Mouse (Mus musculus) hindbrain, embryonic 14.5 days (tissue): ENCODE results near the gene Gigyf1. TPM values are rescaled to one million over a fixed set of nuclear protein-coding genes. Genes with fewer than 3 reads are reported as not detected.
A peak's percentile ranks its signal among the peaks of the same experiment; 100 is the strongest.

Experiments
- ATAC-seq: fragments of 200-750 bp; cut with Nextera tagmentation; 2 replicates; pipeline ENCODE4 v1.8.0; 2017; ENCODE audit warnings: moderate number of reproducible peaks, mild to moderate bottlenecking, moderate TSS enrichment, moderate library complexity; ENCODE audit not compliant: low FRiP score
- DNase-seq: peaks from one replicate; pipeline ENCODE4 v3.0.0-alpha.2; 2015; ENCODE audit warnings: low spot score
- H3K27ac ChIP-seq: fragments of 300-500 bp; sonication (generic); 2 replicates; pipeline ENCODE4 v1.5.1; 2014; ENCODE audit warnings: mild to moderate bottlenecking, moderate library complexity
- H3K27me3 ChIP-seq: fragments of 300-500 bp; sonication (generic); 2 replicates; pipeline ENCODE4 v1.6.1; 2014; ENCODE audit warnings: mild to moderate bottlenecking, low read length, mixed read lengths; ENCODE audit not compliant: control insufficient read depth, insufficient read depth
- H3K36me3 ChIP-seq: fragments of 300-500 bp; sonication (generic); replicated peaks from 2 replicates; pipeline ENCODE4 v1.6.1; 2014; ENCODE audit not compliant: control insufficient read depth, insufficient read depth
- H3K4me1 ChIP-seq: fragments of 300-500 bp; sonication (generic); replicated peaks from 2 replicates; pipeline ENCODE4 v1.6.1; 2014; ENCODE audit warnings: antibody characterized with exemption, low read length, mixed read lengths; ENCODE audit not compliant: control insufficient read depth, insufficient read depth
- H3K4me2 ChIP-seq: fragments of 300-500 bp; sonication (generic); replicated peaks from 2 replicates; pipeline ENCODE4 v1.6.1; 2014; ENCODE audit warnings: mild to moderate bottlenecking, moderate library complexity
- H3K4me3 ChIP-seq: fragments of 300-500 bp; sonication (generic); replicated peaks from 2 replicates; pipeline ENCODE4 v1.5.1; 2014; ENCODE audit warnings: mild to moderate bottlenecking, low read length
- H3K9ac ChIP-seq: fragments of 300-500 bp; sonication (generic); 2 replicates; pipeline ENCODE4 v1.6.1; 2014
- H3K9me3 ChIP-seq: fragments of 300-500 bp; sonication (generic); 2 replicates; pipeline ENCODE4 v1.6.1; 2016; ENCODE audit warnings: low read length; ENCODE audit not compliant: control insufficient read depth
- WGBS: fragments of 180-500 bp; shearing (Covaris S2); extraction: QIAGEN DNeasy Blood & Tissue Kit; methylation state at CpG from one replicate; pipeline ENCODE4 v1.1.7; 2014; 5-methylcytosine and 5-hydroxymethylcytosine counted together
- polyA plus RNA-seq: library from polyadenylated mRNA; unstranded; fragments of >200 nt; fragmentation: Nextera tagmentation; extraction: Ambion mirVana; gene quantifications from 2 replicates; pipeline ENCODE4 v1.2.1, GENCODE M21; 2014

Gigyf1 gene
- polyA plus RNA-seq, 1 experiment from 2014 or later = 16.0 TPM

DNA sequence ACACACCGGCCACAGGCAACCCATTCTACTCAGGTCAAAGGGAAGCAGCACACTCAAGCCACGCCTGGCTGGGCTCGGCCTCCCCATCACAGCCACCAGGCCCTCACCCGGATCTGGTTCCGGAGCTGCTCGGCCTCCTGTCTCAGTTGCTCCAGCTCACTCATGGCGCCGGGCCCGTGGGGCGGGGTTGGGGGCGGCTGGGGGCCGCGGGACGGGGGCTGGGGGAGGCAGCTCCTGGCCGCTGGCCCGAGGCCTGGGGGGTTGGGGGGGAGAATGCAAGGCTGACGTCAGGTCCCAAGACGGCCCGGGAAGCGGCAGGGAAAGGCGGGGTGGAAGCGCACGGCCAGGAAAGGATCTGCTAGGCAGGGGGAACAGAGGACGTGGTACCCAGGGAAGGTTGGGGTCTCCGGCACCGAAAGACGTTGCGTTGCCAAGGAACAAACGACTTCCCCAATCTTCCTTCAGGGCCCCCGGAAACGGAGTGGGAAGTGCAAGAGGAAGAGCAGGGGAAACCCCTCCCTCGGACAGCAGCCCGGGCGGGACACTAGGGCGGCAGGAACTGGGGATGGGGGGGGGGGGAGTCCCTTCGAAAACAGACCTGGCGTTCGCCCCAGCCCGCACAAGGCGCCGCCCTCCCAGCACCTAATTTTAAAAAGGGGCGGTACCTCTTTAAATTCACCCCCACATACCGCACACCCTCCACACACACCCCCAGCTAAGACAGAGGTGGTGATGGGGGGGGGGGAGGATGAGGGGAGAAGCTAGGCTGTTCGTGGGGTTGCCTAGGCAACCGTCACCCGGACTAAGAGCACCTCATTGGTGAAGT, 12.5 kb downstream of the Gigyf1 start:
- Histone ChIP-seq H3K4me1 (peaks cover 9% of the 10 kb centered on the region; the same call in 1 of the 2 replicates), H3K4me3 (peak overlapping the region; percentile 61), H3K27me3 (no peaks in the 10 kb centered on the region), H3K9me3 (no peaks in the 10 kb centered on the region), H3K9ac (peak overlapping the region; percentile 87), H3K27ac (peak overlapping the region; percentile 96), H3K36me3 (peaks cover 45% of the 10 kb centered on the region), H3K4me2 (peak overlapping the region; percentile 88)
- peak; percentile 54 for DNase-seq
- peak; percentile 72 for ATAC-seq
- under 1% methylated on average over 42 of the region's 46 CpGs for WGBS

DNA sequence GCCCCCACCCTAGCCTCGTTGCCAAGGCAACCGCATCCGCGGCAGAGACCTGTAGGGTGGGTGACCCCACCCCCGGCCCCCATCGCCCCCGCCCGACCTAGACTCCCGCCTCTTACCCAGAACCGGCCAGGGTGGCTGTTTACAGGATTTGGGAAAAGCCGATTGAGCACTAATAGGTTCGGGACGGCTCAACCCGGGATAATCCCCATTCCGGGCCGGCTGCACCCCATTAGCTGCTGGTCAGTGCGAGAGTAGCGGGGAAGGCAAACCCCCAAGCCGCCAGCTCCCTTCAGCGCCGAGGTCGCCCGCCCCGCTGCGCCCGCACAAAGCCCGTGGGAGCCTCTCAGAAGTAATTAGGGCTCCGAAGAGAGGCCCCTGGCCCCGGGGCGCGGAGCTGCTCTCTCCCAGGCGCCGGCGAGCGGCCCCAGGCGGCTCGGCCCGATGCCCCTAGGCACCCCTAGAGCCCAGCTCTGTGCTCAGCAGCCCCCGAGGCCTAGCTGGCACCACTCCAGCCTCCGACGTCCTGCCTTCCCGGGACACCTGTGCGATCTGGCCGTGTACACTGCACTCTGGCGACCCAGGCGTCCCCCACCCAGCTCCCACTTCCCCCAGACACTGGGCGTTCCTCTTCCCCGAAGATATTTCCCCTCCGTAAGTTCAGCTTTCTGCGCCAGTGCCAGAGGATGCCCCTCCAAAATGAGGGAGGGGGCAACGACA, 13.2 kb downstream of the Gigyf1 start:
- Histone ChIP-seq H3K27me3 (no peaks in the 10 kb centered on the region), H3K4me1 (peaks cover 9% of the 10 kb centered on the region; the same call in 1 of the 2 replicates), H3K36me3 (peaks cover 37% of the 10 kb centered on the region), H3K4me2 (peak overlapping the region; percentile 88), H3K4me3 (peak overlapping the region; percentile 61), H3K9me3 (no peaks in the 10 kb centered on the region), H3K27ac (peak overlapping the region; percentile 96), H3K9ac (peak overlapping the region; percentile 87)
- WGBS = under 1% methylated on average over 49 of the region's 51 CpGs
- peak; percentile 80 for DNase-seq
- ATAC-seq = peak; percentile 8

DNA sequence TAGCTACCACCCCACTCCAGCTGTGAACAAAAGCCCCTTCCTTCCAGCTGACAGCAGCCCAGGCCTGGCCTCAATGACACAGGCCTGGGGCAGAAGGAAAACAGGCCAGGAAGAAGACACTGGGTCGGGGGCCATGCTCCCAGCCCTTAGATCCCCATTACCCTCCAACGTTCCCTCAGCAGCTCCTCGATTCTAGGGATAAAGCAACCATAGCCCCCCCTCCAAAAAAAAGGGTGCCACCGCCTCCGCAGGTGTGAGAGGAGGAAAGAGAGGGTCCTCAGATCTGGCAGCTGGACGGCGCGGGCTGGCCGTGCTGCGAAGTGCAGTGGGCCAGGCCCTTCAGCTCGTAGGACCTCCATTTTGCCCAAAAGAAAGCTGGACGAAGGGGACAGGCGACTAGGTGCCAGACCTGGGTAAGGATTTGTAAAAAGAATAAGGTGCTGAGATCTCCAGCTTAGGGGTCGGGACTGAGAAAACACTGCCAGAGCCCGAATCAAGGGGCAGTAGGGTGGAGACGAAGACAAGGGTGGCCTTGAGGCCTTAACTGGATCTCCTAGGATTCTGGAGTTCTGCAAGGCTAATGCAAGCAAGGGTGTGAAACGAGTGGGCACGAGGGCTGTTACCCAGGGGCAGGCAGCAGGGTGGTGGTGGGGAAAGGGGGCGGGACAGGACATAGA, 13.9 kb downstream of the Gigyf1 start:
- Histone ChIP-seq H3K27ac (peak overlapping the region; percentile 96), H3K9me3 (no peaks in the 10 kb centered on the region), H3K4me3 (peak overlapping the region; percentile 61), H3K4me2 (peak overlapping the region; percentile 88), H3K27me3 (no peaks in the 10 kb centered on the region), H3K4me1 (peaks cover 9% of the 10 kb centered on the region; the same call in 1 of the 2 replicates), H3K36me3 (peaks cover 31% of the 10 kb centered on the region), H3K9ac (peak overlapping the region; percentile 87)
- ATAC-seq (no peak), DNase-seq (no peak)
- under 1% methylated on average over 19 of the region's 19 CpGs for WGBS

DNA sequence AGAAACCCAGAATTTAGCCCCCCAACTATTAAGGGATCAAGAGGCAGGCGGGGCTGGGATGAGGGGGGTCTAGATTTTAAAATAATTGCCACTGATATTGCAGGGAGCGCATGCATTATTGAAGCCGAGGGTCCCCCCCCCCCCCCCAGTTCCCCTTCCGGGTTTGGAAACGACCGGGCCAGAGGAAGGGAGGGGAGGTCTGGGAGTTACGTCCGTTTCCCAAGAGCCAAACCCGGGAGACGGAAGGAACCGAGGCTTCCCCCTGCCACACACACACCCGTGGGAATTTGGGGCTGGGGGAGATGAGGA, 14.4 kb downstream of the Gigyf1 start:
- WGBS = 0% methylated on average over 10 of the region's 12 CpGs
- no peaks in the 10 kb centered on the region for H3K9me3 ChIP-seq
- H3K9ac ChIP-seq = peak overlapping the region; percentile 87
- H3K27me3 ChIP-seq = no peaks in the 10 kb centered on the region
- H3K4me3 ChIP-seq = peak overlapping the region; percentile 61
- H3K4me2 ChIP-seq = peak overlapping the region; percentile 88
- DNase-seq = no peak
- ATAC-seq = peak; percentile 9; the same call in 1 of the 2 replicates
- peaks cover 26% of the 10 kb centered on the region for H3K36me3 ChIP-seq
- H3K4me1 ChIP-seq = peaks cover 9% of the 10 kb centered on the region; the same call in 1 of the 2 replicates
- peak overlapping the region; percentile 96 for H3K27ac ChIP-seq

DNA sequence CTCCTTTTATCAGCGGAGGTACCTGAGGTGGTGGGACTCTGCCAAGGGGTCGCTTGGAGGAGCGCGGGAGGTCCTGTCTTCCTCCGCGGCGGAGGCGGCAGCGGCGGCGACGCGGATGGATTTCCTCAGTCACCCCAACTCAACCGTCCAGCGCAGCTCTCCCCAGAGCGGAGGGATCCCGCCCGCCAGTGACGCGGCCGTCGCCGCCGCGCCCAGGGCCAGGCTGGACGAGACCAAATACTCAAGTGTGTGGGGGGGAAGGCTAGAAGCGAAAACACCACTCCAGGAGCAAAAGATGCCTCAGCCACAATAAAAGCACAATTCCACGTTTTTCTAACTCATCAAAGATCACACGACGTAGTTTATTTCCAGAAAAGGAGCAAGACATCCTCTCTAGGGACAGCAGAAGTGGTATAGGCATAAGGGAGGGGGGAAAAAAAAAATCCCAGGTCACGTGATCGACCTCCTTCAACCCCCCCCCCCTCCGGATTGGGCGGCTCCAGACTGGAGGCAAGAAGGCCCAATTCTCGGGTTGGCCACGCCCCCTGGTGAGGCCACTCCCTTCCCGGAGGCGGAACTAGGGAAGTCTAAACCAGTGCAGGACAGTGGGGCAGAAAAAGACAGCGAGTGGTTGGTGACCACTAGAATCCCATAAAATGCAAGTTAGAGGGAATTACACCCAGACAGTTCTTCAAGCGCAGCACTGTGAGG, 14.9 kb downstream of the Gigyf1 start, which contains the start of the genes Epo and Gnb2:
Epo (minus strand) TSS at position 126 of the 711 bp plus-strand sequence.
Gnb2 (minus strand) TSS at position 394 of the 711 bp plus-strand sequence.
- Histone ChIP-seq H3K4me2 (peak within 1 kb of the TSS; percentile 88), H3K9me3 (no peaks in the 10 kb centered on the region), H3K9ac (peak within 1 kb of the TSS; percentile 87), H3K4me3 (peak within 1 kb of the TSS; percentile 61), H3K27me3 (no peaks in the 10 kb centered on the region), H3K36me3 (peaks cover 21% of the 10 kb centered on the region), H3K27ac (peak within 1 kb of the TSS; percentile 96), H3K4me1 (peaks cover 9% of the 10 kb centered on the region; the same call in 1 of the 2 replicates)
- DNase-seq (peak; percentile 97), ATAC-seq (peak; percentile 72)
- under 1% methylated on average over 39 of the region's 40 CpGs for WGBS

DNA sequence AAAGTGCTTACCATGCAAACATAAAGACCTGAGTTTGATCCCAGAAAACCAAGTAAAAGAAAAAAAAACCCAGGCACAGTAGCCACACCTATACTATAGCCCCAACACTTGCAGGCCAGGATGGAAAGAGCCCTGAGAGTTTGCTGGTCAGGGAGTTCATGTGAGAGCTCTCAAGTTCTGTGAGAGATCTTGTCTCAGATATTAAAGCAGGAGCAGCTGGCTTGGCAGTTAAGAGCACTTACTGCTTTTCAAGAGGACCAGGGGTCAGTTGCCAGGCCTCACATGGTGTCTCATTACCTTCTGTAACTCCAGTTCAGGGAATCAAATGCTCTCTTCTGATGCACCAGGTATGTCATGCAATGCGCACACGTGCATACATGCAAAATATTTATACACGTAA, 16.4 kb downstream of the Gigyf1 start:
- ATAC-seq = no peak
- H3K36me3 ChIP-seq = peaks cover 6% of the 10 kb centered on the region
- 94% methylated on average over 3 of the region's 3 CpGs for WGBS

DNA sequence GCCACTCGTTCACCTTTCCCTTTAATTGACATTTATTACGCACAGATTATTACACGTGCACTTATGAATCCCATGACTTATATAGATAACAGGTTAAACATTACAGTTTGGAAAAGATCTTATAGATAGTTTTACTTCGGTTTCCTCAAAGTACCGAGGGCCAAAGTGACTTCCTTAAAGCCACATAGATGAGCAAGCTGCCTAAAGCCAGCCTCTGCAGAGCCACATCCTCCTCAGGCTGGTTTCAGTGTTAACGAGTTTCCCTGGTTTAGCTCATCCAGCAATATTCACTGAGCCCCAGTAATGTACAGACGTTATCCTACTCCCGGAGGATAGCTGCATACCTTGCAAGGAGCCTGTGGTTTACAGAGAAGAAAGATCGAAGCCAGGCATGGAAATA, 17.0 kb downstream of the Gigyf1 start:
- 85% methylated on average over 9 of the region's 9 CpGs for WGBS
- Histone ChIP-seq H3K9me3 (no peaks in the 10 kb centered on the region), H3K36me3 (0 out of 2 replicates have a peak, but pooled peaks cover under 1% of the 10 kb centered on the region), H3K9ac (no peak overlapping the region), H3K27ac (no peak overlapping the region), H3K27me3 (no peaks in the 10 kb centered on the region), H3K4me1 (peaks cover under 1% of the 10 kb centered on the region; the same call in 1 of the 2 replicates), H3K4me3 (no peak overlapping the region), H3K4me2 (no peak overlapping the region)
- ATAC-seq (no peak), DNase-seq (no peak)

More for the DNA sequence above, 16.4 kb downstream of the Gigyf1 start:
- Histone ChIP-seq H3K27ac (no peak overlapping the region), H3K4me3 (no peak overlapping the region), H3K4me1 (peaks cover 6% of the 10 kb centered on the region; the same call in 1 of the 2 replicates), H3K9ac (no peak overlapping the region), H3K4me2 (no peak overlapping the region), H3K27me3 (no peaks in the 10 kb centered on the region), H3K9me3 (no peaks in the 10 kb centered on the region)
- no peak for DNase-seq

DNA sequence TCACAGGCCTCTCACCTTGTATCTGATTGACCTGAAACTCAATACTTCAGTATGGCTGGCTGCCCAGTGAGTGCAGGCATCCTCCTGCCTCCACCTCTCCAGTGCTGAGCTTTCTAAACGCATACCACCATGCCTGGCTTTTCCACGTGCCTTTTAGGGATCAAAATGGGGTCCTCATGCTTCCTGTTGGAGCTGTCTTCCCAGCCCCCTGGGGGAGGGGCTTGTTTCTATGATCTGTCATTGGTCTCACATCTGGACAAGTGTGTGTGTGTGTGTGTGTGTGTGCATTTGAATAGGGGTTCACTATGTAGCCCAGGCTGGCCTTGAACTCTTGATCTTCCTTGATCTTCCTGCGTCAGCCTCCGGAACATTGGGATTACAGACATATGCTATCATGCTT, 19.1 kb downstream of the Gigyf1 start:
- 69% methylated on average over 4 of the region's 4 CpGs for WGBS
- DNase-seq = no peak
- Histone ChIP-seq H3K27ac (no peak overlapping the region), H3K4me1 (no peaks in the 10 kb centered on the region), H3K36me3 (no peaks in the 10 kb centered on the region), H3K4me3 (no peak overlapping the region), H3K9ac (no peak overlapping the region), H3K27me3 (no peaks in the 10 kb centered on the region), H3K4me2 (no peak overlapping the region), H3K9me3 (no peaks in the 10 kb centered on the region)
- ATAC-seq = no peak
